Mouse (Mus musculus): ENCODE measurements around the gene Cic. TPM values are rescaled to one million over a fixed set of nuclear protein-coding genes. Genes with fewer than 3 reads are reported as not detected.

Gene Cic
- polyA plus RNA-seq, 1 experiment from 2014 or later = 39.1 TPM

DNA sequence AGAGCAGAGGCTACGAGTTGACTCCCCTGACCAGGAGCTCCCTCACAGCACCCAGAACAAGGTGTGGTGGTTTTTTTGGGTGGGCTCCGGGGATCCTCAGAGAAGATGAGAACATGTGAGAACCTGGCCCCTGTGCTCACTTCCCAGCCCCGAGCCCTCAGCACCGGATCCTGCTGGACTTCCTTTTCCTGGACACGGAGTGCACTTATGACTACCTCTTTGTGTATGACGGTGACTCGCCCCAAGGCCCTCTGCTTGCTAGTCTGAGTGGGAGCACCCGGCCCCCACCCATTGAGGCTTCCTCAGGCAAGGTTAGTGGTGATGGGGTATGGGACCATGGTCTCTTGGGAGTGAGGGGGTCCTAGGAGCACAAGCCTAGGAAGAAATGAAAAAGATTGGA, 58.7 kb downstream of the Cic start:
- Histone ChIP-seq H3K4me3 (ENCODE audit: low read depth, low read length) (no peak overlapping the region), H3K9ac (no peak overlapping the region), H3K4me2 (no peak overlapping the region), H3K27me3 (ENCODE audit: insufficient read depth, low read length) (no peaks in the 10 kb centered on the region), H3K27ac (ENCODE audit: low read depth) (0 out of 2 replicates have a peak overlapping the region, but pooled peaks have one; percentile 8), H3K4me1 (ENCODE audit: insufficient read depth) (peaks cover 6% of the 10 kb centered on the region), H3K36me3 (ENCODE audit: insufficient read depth) (peaks cover 26% of the 10 kb centered on the region), H3K9me3 (ENCODE audit: low read depth, low read length) (no peaks in the 10 kb centered on the region)
- ATAC-seq (ENCODE audit: insufficient read depth) (no peak), DNase-seq (no peak)
- TF ChIP-seq CTCF (IDR thresholded peaks at IDR 0.05; ENCODE audit: low read depth) = no peak
- 85% methylated on average over 8 of the region's 8 CpGs for WGBS

GRCm38 (mm10) chr7:25333596-25334307, 66.2 kb downstream of the Cic start:
- Histone ChIP-seq H3K36me3 (ENCODE audit: insufficient read depth) (peaks cover 53% of the 10 kb centered on the region), H3K27me3 (ENCODE audit: insufficient read depth, low read length) (no peaks in the 10 kb centered on the region), H3K9me3 (ENCODE audit: low read depth, low read length) (no peaks in the 10 kb centered on the region), H3K4me1 (ENCODE audit: insufficient read depth) (no peaks in the 10 kb centered on the region), H3K4me3 (ENCODE audit: low read depth, low read length) (no peak overlapping the region), H3K27ac (ENCODE audit: low read depth) (no peak overlapping the region), H3K9ac (no peak overlapping the region), H3K4me2 (no peak overlapping the region)
- TF ChIP-seq CTCF (IDR thresholded peaks at IDR 0.05; ENCODE audit: low read depth) = peak; percentile 90
- WGBS = 41% methylated on average over 16 of the region's 16 CpGs
- ATAC-seq (ENCODE audit: insufficient read depth) (peak; percentile 63), DNase-seq (peak; percentile 87)

- no peak for DNase-seq
- Histone ChIP-seq H3K4me1 (ENCODE audit: insufficient read depth) (no peaks in the 10 kb centered on the region), H3K4me2 (no peak overlapping the region), H3K4me3 (ENCODE audit: low read depth, low read length) (no peak overlapping the region), H3K9me3 (ENCODE audit: low read depth, low read length) (no peaks in the 10 kb centered on the region), H3K36me3 (ENCODE audit: insufficient read depth) (peaks cover 53% of the 10 kb centered on the region), H3K27me3 (ENCODE audit: insufficient read depth, low read length) (no peaks in the 10 kb centered on the region), H3K9ac (no peak overlapping the region), H3K27ac (ENCODE audit: low read depth) (no peak overlapping the region)
- no peak for ATAC-seq (ENCODE audit: insufficient read depth)
- 81% methylated on average over 12 of the region's 12 CpGs for WGBS
- no peak for TF ChIP-seq CTCF (IDR thresholded peaks at IDR 0.05; ENCODE audit: low read depth)
These were observed 67.0 kb downstream of the Cic start for GRCm38 (mm10) chr7:25334472-25334871.

DNA sequence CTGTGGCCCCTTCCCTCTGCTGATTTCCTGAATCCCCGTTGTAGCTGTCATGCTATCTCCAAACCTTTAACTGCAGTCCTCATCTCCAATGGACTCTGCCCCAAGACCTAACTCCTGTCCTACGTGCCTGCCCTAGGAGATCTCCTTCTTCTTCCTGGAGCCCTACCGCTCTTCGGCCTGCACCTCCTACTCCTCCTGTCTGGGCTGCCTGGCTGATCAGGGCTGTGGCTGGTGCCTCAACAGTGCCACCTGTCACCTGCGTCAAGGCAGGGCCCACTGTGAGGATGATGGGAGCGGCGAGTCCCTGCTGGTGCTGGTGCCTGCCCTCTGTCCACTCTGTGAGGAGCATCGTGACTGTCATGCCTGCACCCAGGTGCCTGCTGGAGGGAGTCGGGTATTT, 71.8 kb downstream of the Cic start:
- Histone ChIP-seq H3K4me3 (ENCODE audit: low read depth, low read length) (no peak overlapping the region), H3K27ac (ENCODE audit: low read depth) (no peak overlapping the region), H3K9ac (no peak overlapping the region), H3K4me1 (ENCODE audit: insufficient read depth) (no peaks in the 10 kb centered on the region), H3K27me3 (ENCODE audit: insufficient read depth, low read length) (no peaks in the 10 kb centered on the region), H3K9me3 (ENCODE audit: low read depth, low read length) (no peaks in the 10 kb centered on the region), H3K4me2 (no peak overlapping the region), H3K36me3 (ENCODE audit: insufficient read depth) (peaks cover 51% of the 10 kb centered on the region; the same call in 1 of the 2 replicates)
- 87% methylated on average over 9 of the region's 9 CpGs for WGBS
- ATAC-seq (ENCODE audit: insufficient read depth) (no peak), DNase-seq (no peak)
- TF ChIP-seq CTCF (IDR thresholded peaks at IDR 0.05; ENCODE audit: low read depth) = no peak

GRCm38 (mm10) chr7:25341000-25341784, 73.7 kb downstream of the Cic start:
- WGBS = 76% methylated on average over 20 of the region's 20 CpGs
- ATAC-seq (ENCODE audit: insufficient read depth) = no peak; the same call in 1 of the 2 replicates
- no peak for DNase-seq
- Histone ChIP-seq H3K27ac (ENCODE audit: low read depth) (no peak overlapping the region), H3K4me3 (ENCODE audit: low read depth, low read length) (no peak overlapping the region), H3K4me1 (ENCODE audit: insufficient read depth) (no peaks in the 10 kb centered on the region), H3K36me3 (ENCODE audit: insufficient read depth) (peaks cover 43% of the 10 kb centered on the region; the same call in 1 of the 2 replicates), H3K9ac (no peak overlapping the region), H3K27me3 (ENCODE audit: insufficient read depth, low read length) (no peaks in the 10 kb centered on the region), H3K4me2 (no peak overlapping the region), H3K9me3 (ENCODE audit: low read depth, low read length) (no peaks in the 10 kb centered on the region)
- TF ChIP-seq CTCF (IDR thresholded peaks at IDR 0.05; ENCODE audit: low read depth) = no peak

Small RNA genes lying within 50 kb of the gene (microRNA-seq; reads per million reads assigned to microRNA genes)
- not detected for gene Mir7048 (ENCODE audit: borderline number of aligned reads)

Other genes starting within 250 kb of the Cic start
- gene Grik5, start 195.4 kb upstream of the Cic start, polyA plus RNA-seq (2014; fragmentation: Nextera tagmentation; extraction: Ambion mirVana) = 6.7 and 6.8 TPM in 2 replicates
- gene Zfp574, start 195.1 kb upstream of the Cic start, polyA plus RNA-seq (2014; fragmentation: Nextera tagmentation; extraction: Ambion mirVana) = 29.9 and 30.7 TPM in 2 replicates
- 0.28 and 0.42 TPM in 2 replicates for gene Pou2f2, start 88.0 kb upstream of the Cic start, polyA plus RNA-seq (2014; fragmentation: Nextera tagmentation; extraction: Ambion mirVana)
- gene Dedd2, start 47.1 kb upstream of the Cic start, polyA plus RNA-seq (2014; fragmentation: Nextera tagmentation; extraction: Ambion mirVana) = 5.2 and 6.7 TPM in 2 replicates
- gene Zfp526, start 46.3 kb upstream of the Cic start, polyA plus RNA-seq (2014; fragmentation: Nextera tagmentation; extraction: Ambion mirVana) = 3.5 and 3.8 TPM in 2 replicates
- gene Gsk3a, start 29.9 kb upstream of the Cic start, polyA plus RNA-seq (2014; fragmentation: Nextera tagmentation; extraction: Ambion mirVana) = 14.6 and 14.9 TPM in 2 replicates
- 24.5 and 26.6 TPM in 2 replicates for gene Erf, start 16.9 kb upstream of the Cic start, polyA plus RNA-seq (2014; fragmentation: Nextera tagmentation; extraction: Ambion mirVana)
- 175 and 183 TPM in 2 replicates for gene Pafah1b3, start 30.3 kb downstream of the Cic start, polyA plus RNA-seq (2014; fragmentation: Nextera tagmentation; extraction: Ambion mirVana)
- 0.26 and 0.29 TPM in 2 replicates for gene Prr19, start 33.7 kb downstream of the Cic start, polyA plus RNA-seq (2014; fragmentation: Nextera tagmentation; extraction: Ambion mirVana)
- 0.25 TPM in 1 of 2 replicates, not detected in the other for gene Tmem145, start 38.4 kb downstream of the Cic start, polyA plus RNA-seq (2014; fragmentation: Nextera tagmentation; extraction: Ambion mirVana)
- gene Megf8, start 49.5 kb downstream of the Cic start, polyA plus RNA-seq (2014; fragmentation: Nextera tagmentation; extraction: Ambion mirVana) = 12.2 and 14.9 TPM in 2 replicates
- gene Cnfn, start 102.0 kb downstream of the Cic start, polyA plus RNA-seq (2014; fragmentation: Nextera tagmentation; extraction: Ambion mirVana) = not detected in 2 replicates
- 3.8 and 4.0 TPM in 2 replicates for gene Lipe, start 131.0 kb downstream of the Cic start, polyA plus RNA-seq (2014; fragmentation: Nextera tagmentation; extraction: Ambion mirVana)
- not detected in 2 replicates for gene Cxcl17, start 145.2 kb downstream of the Cic start, polyA plus RNA-seq (2014; fragmentation: Nextera tagmentation; extraction: Ambion mirVana)
- 2.3 and 2.7 TPM in 2 replicates for gene Ceacam1, start 209.9 kb downstream of the Cic start, polyA plus RNA-seq (2014; fragmentation: Nextera tagmentation; extraction: Ambion mirVana)